Mouse (Mus musculus) heart, postnatal 0 days (tissue): ENCODE measurements around the gene Eapp.

ENCODE experiments used
- CTCF ChIP-seq: IDR thresholded peaks from 2 replicates; pipeline ENCODE4 v1.5.1; 2016; ENCODE audit warnings: antibody characterized with exemption, control low read depth, low read depth
- EP300 ChIP-seq: IDR thresholded peaks from 2 replicates; pipeline ENCODE4 v1.6.1; 2016; ENCODE audit warnings: antibody characterized with exemption, low read depth

DNA sequence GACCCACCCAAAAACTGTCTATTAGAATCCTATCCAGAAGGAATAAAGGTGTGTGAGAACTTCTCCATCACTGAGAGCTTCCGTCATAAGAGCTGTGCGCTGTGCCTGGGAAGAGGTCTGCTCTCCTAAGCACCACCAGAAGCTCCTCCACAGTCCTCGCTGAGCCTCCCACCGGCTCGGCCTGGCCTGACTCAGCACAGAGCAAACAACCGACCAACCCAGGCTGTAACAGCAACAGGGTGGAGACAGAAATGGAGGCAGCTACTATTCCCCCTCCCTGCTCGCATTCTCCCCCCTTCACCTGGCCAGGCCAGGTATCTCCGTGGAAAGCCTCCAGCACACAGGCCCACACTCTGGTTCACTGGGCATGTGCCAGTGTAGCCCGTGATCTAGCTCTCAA is 19.0 kb downstream of the Eapp start:
- no peak for TF ChIP-seq CTCF
- no peak for TF ChIP-seq EP300
